Mouse (Mus musculus) naive thymus-derived CD4-positive, alpha-beta T cell, adult 5 months (primary cell): Measurements from ENCODE around the gene Map2k3. TPM values are rescaled to one million over a fixed set of nuclear protein-coding genes. Genes with fewer than 3 reads are reported as not detected.

Experiments
- polyA plus RNA-seq: library from polyadenylated mRNA; unstranded; fragments of 100-300 nt; shearing (Covaris generic); gene quantifications from one replicate; pipeline ENCODE4 v1.2.1, GENCODE M21; 2017

Gene Map2k3
- polyA plus RNA-seq: 56.8 TPM

GRCm38 (mm10) chr11:60931869-60932481, at the start of gene Map2k3:
Map2k3 (plus strand) TSS chr11:60932033.

GRCm38 (mm10) chr11:60914491-60914890, 17.3 kb upstream of the Map2k3 start, which contains the start of gene Natd1:
Natd1 (minus strand) TSS chr11:60914750.

Other genes with a start within 250 kb of the Map2k3 start
- 41.7 TPM for gene Llgl1, start 232.3 kb upstream of the Map2k3 start, polyA plus RNA-seq
- 144 TPM for gene Flii, start 204.8 kb upstream of the Map2k3 start, polyA plus RNA-seq
- gene Mief2, start 203.6 kb upstream of the Map2k3 start, polyA plus RNA-seq: 12.9 TPM
- gene Top3a, start 154.7 kb upstream of the Map2k3 start, polyA plus RNA-seq: 27.6 TPM
- 12.3 TPM for gene Smcr8, start 154.5 kb upstream of the Map2k3 start, polyA plus RNA-seq
- gene Shmt1, start 120.3 kb upstream of the Map2k3 start, polyA plus RNA-seq: 12.9 TPM
- gene Dhrs7b, start 101.4 kb upstream of the Map2k3 start, polyA plus RNA-seq: 22.6 TPM
- 56.7 TPM for gene Tmem11, start 52.8 kb upstream of the Map2k3 start, polyA plus RNA-seq
- 6.5 TPM for gene Natd1, start 17.3 kb upstream of the Map2k3 start, polyA plus RNA-seq
- not detected for gene Kcnj12, start 90.5 kb downstream of the Map2k3 start, polyA plus RNA-seq
- 13.3 TPM for gene Tnfrsf13b, start 194.7 kb downstream of the Map2k3 start, polyA plus RNA-seq
- 110 TPM for gene Usp22, start 243.0 kb downstream of the Map2k3 start, polyA plus RNA-seq